Mouse (Mus musculus) layer of hippocampus, adult 18-20 months (tissue): ENCODE data around the gene Lamtor2. TPM values are rescaled to one million over a fixed set of nuclear protein-coding genes. Genes with fewer than 3 reads are reported as not detected.

Experiments
- DNase-seq, 2 experiments: peaks; one replicate each; pipeline ENCODE4 v3.0.0; 2022; ENCODE audit warnings: low spot score in 2 of 2
- total RNA-seq, 2 experiments: library from RNA; stranded (reverse); gene quantifications; 2 replicates each; pipeline ENCODE4 v1.2.3; 2021

Gene Lamtor2
- total RNA-seq, 2 experiments from 2014 or later = 112 to 113 TPM

GRCm38 (mm10) chr3:88528646-88529045 lies 24.2 kb downstream of the Lamtor2 start:
- DNase-seq = no peak

- no peak for DNase-seq
These were observed 25.3 kb downstream of the Lamtor2 start for GRCm38 (mm10) chr3:88527565-88527964.

GRCm38 (mm10) chr3:88526157-88527131 lies 26.4 kb downstream of the Lamtor2 start:
- DNase-seq = peak; percentile 64 to 81

GRCm38 (mm10) chr3:88525021-88525420 lies 27.9 kb downstream of the Lamtor2 start:
- no peak for DNase-seq

- no peak for DNase-seq
These were observed 29.8 kb downstream of the Lamtor2 start for GRCm38 (mm10) chr3:88523027-88523426.

- DNase-seq = peak in 1 of 2 experiments; percentile 74
These were observed 31.0 kb downstream of the Lamtor2 start for GRCm38 (mm10) chr3:88521803-88522331.

GRCm38 (mm10) chr3:88521156-88521555 lies 31.7 kb downstream of the Lamtor2 start:
- no peak for DNase-seq

- DNase-seq = no peak
These were observed 32.8 kb downstream of the Lamtor2 start for GRCm38 (mm10) chr3:88520078-88520477.

- no peak for DNase-seq
These were observed 34.5 kb downstream of the Lamtor2 start for GRCm38 (mm10) chr3:88518411-88518810.

- DNase-seq = no peak
These were observed 36.5 kb downstream of the Lamtor2 start for GRCm38 (mm10) chr3:88516407-88516806.

GRCm38 (mm10) chr3:88515095-88515386 lies 37.8 kb downstream of the Lamtor2 start:
- DNase-seq = no peak

- no peak for DNase-seq
These were observed 38.4 kb downstream of the Lamtor2 start for GRCm38 (mm10) chr3:88514231-88515094.

- DNase-seq = no peak
These were observed 39.2 kb downstream of the Lamtor2 start for GRCm38 (mm10) chr3:88513546-88514115.

- no peak for DNase-seq
These were observed 39.9 kb downstream of the Lamtor2 start for GRCm38 (mm10) chr3:88512896-88513545.

- no peak for DNase-seq
These were observed 40.6 kb downstream of the Lamtor2 start for GRCm38 (mm10) chr3:88512141-88512895.

- DNase-seq = no peak
These were observed 41.3 kb downstream of the Lamtor2 start for GRCm38 (mm10) chr3:88511559-88511958.

- no peak for DNase-seq
These were observed 42.2 kb downstream of the Lamtor2 start for GRCm38 (mm10) chr3:88510421-88511289.

- peak; percentile 91 to 94 for DNase-seq
These were observed 43.0 kb downstream of the Lamtor2 start, which contains the start of gene Lmna for GRCm38 (mm10) chr3:88509692-88510420. TSS of gene Lmna (minus strand) at chr3:88509956.
